Mouse (Mus musculus) activated CD4-positive, CD25-positive, alpha-beta regulatory T cell, adult 9 weeks (primary cell): ENCODE results near the gene Rgs19. TPM values are rescaled to one million over a fixed set of nuclear protein-coding genes. Genes with fewer than 3 reads are reported as not detected.

Experiments used
- polyA plus RNA-seq: library from polyadenylated mRNA; unstranded; fragments of 100-300 nt; shearing (Covaris generic); gene quantifications from one replicate; pipeline ENCODE4 v1.2.1, GENCODE M21; 2017

The Rgs19 gene
- polyA plus RNA-seq, result 234 TPM

GRCm38 (mm10) chr2:181693339-181694280 is at the start of gene Rgs19:
Rgs19 (minus strand) TSS chr2:181693977.

GRCm38 (mm10) chr2:181714903-181715326 is 21.1 kb upstream of the Rgs19 start, which contains the start of gene Oprl1:
Oprl1 (plus strand) TSS chr2:181715016.

GRCm38 (mm10) chr2:181698241-181698640 is 4.5 kb upstream of the Rgs19 start, which contains the start of gene Lkaaear1:
Lkaaear1 (minus strand) TSS chr2:181698442.

GRCm38 (mm10) chr2:181679951-181680715 is 13.6 kb downstream of the Rgs19 start, which contains the start of gene Tcea2:
Tcea2 (plus strand) TSS chr2:181680310.

GRCm38 (mm10) chr2:181671326-181671725 is 22.5 kb downstream of the Rgs19 start, which contains the start of gene Sox18:
Sox18 (minus strand) TSS chr2:181671640.

GRCm38 (mm10) chr2:181656734-181657133 is 37.0 kb downstream of the Rgs19 start, which contains the start of gene Gm29797:
Gm29797 (plus strand) TSS chr2:181657034.

Other genes starting within 250 kb of the Rgs19 start
- gene Zbtb46, start 234.6 kb downstream of the Rgs19 start, polyA plus RNA-seq, result 1.6 TPM
- not detected for gene Abhd16b, start 200.8 kb downstream of the Rgs19 start, polyA plus RNA-seq
- 98.8 TPM for gene Tpd52l2, start 196.8 kb downstream of the Rgs19 start, polyA plus RNA-seq
- gene Dnajc5, start 173.5 kb downstream of the Rgs19 start, polyA plus RNA-seq, result 112 TPM
- gene Uckl1, start 109.1 kb downstream of the Rgs19 start, polyA plus RNA-seq, result 195 TPM
- gene Prpf6, start 102.1 kb downstream of the Rgs19 start, polyA plus RNA-seq, result 101 TPM
- 15.3 TPM for gene Zfp512b, start 101.2 kb downstream of the Rgs19 start, polyA plus RNA-seq
- 7.0 TPM for gene Samd10, start 94.8 kb downstream of the Rgs19 start, polyA plus RNA-seq
- gene Gm29797, start 36.9 kb downstream of the Rgs19 start, polyA plus RNA-seq, result not detected
- not detected for gene Sox18, start 22.3 kb downstream of the Rgs19 start, polyA plus RNA-seq
- gene Tcea2, start 13.7 kb downstream of the Rgs19 start, polyA plus RNA-seq, result 15.2 TPM
- gene Lkaaear1, start 4.5 kb upstream of the Rgs19 start, polyA plus RNA-seq, result not detected
- not detected for gene Oprl1, start 21.0 kb upstream of the Rgs19 start, polyA plus RNA-seq
- not detected for gene Myt1, start 69.4 kb upstream of the Rgs19 start, polyA plus RNA-seq
- gene Pcmtd2, start 143.9 kb upstream of the Rgs19 start, polyA plus RNA-seq, result 90.0 TPM
- gene Polr3k, start 170.4 kb upstream of the Rgs19 start, polyA plus RNA-seq, result 35.9 TPM